Mouse (Mus musculus) heart, adult 2 months (tissue): ENCODE results near the gene Bahcc1. TPM values are rescaled to one million over a fixed set of nuclear protein-coding genes. Genes with fewer than 3 reads are reported as not detected.
A peak's percentile ranks its signal among the peaks of the same experiment; 100 is the strongest.

Source experiments
- DNase-seq, 2 experiments: peaks; one replicate each; pipeline ENCODE4 v3.0.0; 2021
- H3K27ac ChIP-seq: fragments of 200-600 bp; 2 replicates; pipeline ENCODE4 v1.8.1; 2022
- H3K27me3 ChIP-seq: fragments of 200-500 bp; 2 replicates; pipeline ENCODE4 v1.6.1; 2012; ENCODE audit warnings: mild to moderate bottlenecking, low read length, inconsistent platforms, mixed read lengths; ENCODE audit not compliant: control insufficient read depth, insufficient read depth
- H3K36me3 ChIP-seq: fragments of 200-500 bp; 2 replicates; pipeline ENCODE4 v1.6.1; 2012; ENCODE audit warnings: low read length, inconsistent platforms; ENCODE audit not compliant: control insufficient read depth, insufficient read depth
- H3K4me1 ChIP-seq: fragments of 200-500 bp; 2 replicates; pipeline ENCODE4 v1.6.1; 2011; ENCODE audit warnings: low read length; ENCODE audit not compliant: control insufficient read depth, insufficient read depth
- H3K4me3 ChIP-seq: fragments of 200-600 bp; 2 replicates; pipeline ENCODE4 v1.8.1; 2022
- H3K79me2 ChIP-seq: fragments of 200-500 bp; replicated peaks from 2 replicates; pipeline ENCODE4 v1.6.1; 2012; ENCODE audit warnings: mild to moderate bottlenecking, inconsistent platforms, low read length, moderate library complexity, mixed read lengths; ENCODE audit not compliant: control insufficient read depth, insufficient read depth
- H3K9ac ChIP-seq: fragments of 200-500 bp; 2 replicates; pipeline ENCODE4 v1.6.1; 2012; ENCODE audit warnings: low read depth, mild to moderate bottlenecking, control low read depth, inconsistent platforms, low read length, mixed read lengths
- CTCF ChIP-seq: fragments of 200-600 bp; IDR thresholded peaks from 2 replicates; pipeline ENCODE4 v1.8.1; 2022; ENCODE audit warnings: antibody characterized with exemption, mild to moderate bottlenecking, moderate library complexity
- EP300 ChIP-seq: fragments of 200-500 bp; IDR thresholded peaks from 2 replicates; pipeline ENCODE4 v1.6.1; 2011; ENCODE audit warnings: low read depth, low read length, control low read depth; ENCODE audit not compliant: insufficient read depth
- POLR2A ChIP-seq: fragments of 200-500 bp; IDR thresholded peaks from 2 replicates; pipeline ENCODE4 v1.6.1; 2011; ENCODE audit warnings: mild to moderate bottlenecking, low read depth, low read length, control low read depth; ENCODE audit not compliant: insufficient read depth
- WGBS: fragments of 180-500 bp; shearing (Covaris S2); methylation state at CpG from one replicate; pipeline ENCODE4 v1.1.7; 2018; 5-methylcytosine and 5-hydroxymethylcytosine counted together
- intact Hi-C: fragments of 180-260 bp; cut with DNase I; formaldehyde crosslinking; loops from one replicate; pipeline ENCODE4 v1.15.1; 2025
- polyA plus RNA-seq: library from polyadenylated mRNA; depleted of rRNA; stranded (reverse); fragments of >200 nt; gene quantifications from 2 replicates; pipeline ENCODE4 v1.2.3, GENCODE M21; 2012
- total RNA-seq, 2 experiments: library from RNA; stranded (reverse); gene quantifications; 2 replicates each; pipeline ENCODE4 v1.2.3; 2021

The Bahcc1 gene
- total and polyA plus RNA-seq, 3 experiments: 5.4 to 9.7 (median 6.4) TPM

- intact Hi-C loops: loop anchor here (5.0 kb wide), 1 partner anchor 166 kb away; no protein-coding TSS in a partner anchor
- Histone ChIP-seq H3K4me3 (peak overlapping the region; percentile 92), H3K27ac (peak overlapping the region; percentile 99), H3K27me3 (no peaks in the 10 kb centered on the region), H3K9ac (peak overlapping the region; percentile 96), H3K79me2 (no peaks in the 10 kb centered on the region), H3K4me1 (peaks cover 15% of the 10 kb centered on the region), H3K36me3 (no peaks in the 10 kb centered on the region)
- no peak for DNase-seq
- TF ChIP-seq EP300 (no peak), POLR2A (no peak), CTCF (no peak)
- WGBS: 19% methylated on average over 18 of the region's 18 CpGs
These were observed 46.5 kb upstream of the Bahcc1 start for GRCm38 (mm10) chr11:120186145-120186740.

GRCm38 (mm10) chr11:120186821-120187235 lies 45.9 kb upstream of the Bahcc1 start:
- intact Hi-C loops: loop anchor here (5.0 kb wide), 1 partner anchor 165 kb away; no protein-coding TSS in a partner anchor
- peak overlapping the region; percentile 96 for H3K9ac ChIP-seq
- H3K4me3 ChIP-seq: peak overlapping the region; percentile 92
- H3K36me3 ChIP-seq: no peaks in the 10 kb centered on the region
- DNase-seq: peak; percentile 50 to 67
- TF ChIP-seq POLR2A (no peak), EP300 (no peak), CTCF (no peak)
- 23% methylated on average over 20 of the region's 20 CpGs for WGBS
- H3K4me1 ChIP-seq: peaks cover 15% of the 10 kb centered on the region
- H3K27me3 ChIP-seq: no peaks in the 10 kb centered on the region
- peak overlapping the region; percentile 99 for H3K27ac ChIP-seq
- no peaks in the 10 kb centered on the region for H3K79me2 ChIP-seq

GRCm38 (mm10) chr11:120187236-120188101 lies 45.3 kb upstream of the Bahcc1 start:
- no peak for TF ChIP-seq CTCF
- no peak for TF ChIP-seq EP300
- no peak for TF ChIP-seq POLR2A
- H3K27me3 ChIP-seq: no peaks in the 10 kb centered on the region
- peak overlapping the region; percentile 99 for H3K27ac ChIP-seq
- WGBS: 8% methylated on average over 43 of the region's 43 CpGs
- peak overlapping the region; percentile 96 for H3K9ac ChIP-seq
- H3K79me2 ChIP-seq: no peaks in the 10 kb centered on the region
- peak overlapping the region; percentile 92 for H3K4me3 ChIP-seq
- H3K4me1 ChIP-seq: peaks cover 15% of the 10 kb centered on the region
- H3K36me3 ChIP-seq: no peaks in the 10 kb centered on the region
- intact Hi-C loops: loop anchor here (1.0 to 5.0 kb wide), 3 partner anchors 37 to 165 kb away; partner anchors contain the start of gene Slc38a10
- DNase-seq: peak; percentile 47 to 69

GRCm38 (mm10) chr11:120188102-120188480 lies 44.7 kb upstream of the Bahcc1 start:
- Histone ChIP-seq H3K79me2 (no peaks in the 10 kb centered on the region), H3K36me3 (no peaks in the 10 kb centered on the region), H3K27me3 (no peaks in the 10 kb centered on the region), H3K4me3 (peak overlapping the region; percentile 92), H3K4me1 (peaks cover 11% of the 10 kb centered on the region), H3K27ac (peak overlapping the region; percentile 99), H3K9ac (peak overlapping the region; percentile 96)
- DNase-seq: peak in 1 of 2 experiments; percentile 75
- TF ChIP-seq EP300 (no peak), POLR2A (no peak), CTCF (no peak)
- intact Hi-C loops: loop anchor here (1.0 to 5.0 kb wide), 3 partner anchors 37 to 164 kb away; partner anchors contain the start of gene Slc38a10
- 4% methylated on average over 24 of the region's 24 CpGs for WGBS

- TF ChIP-seq CTCF: peak; percentile 10; the same call in 1 of the 2 replicates
- no peak for TF ChIP-seq POLR2A
- 0 out of 2 replicates have a peak, but pooled peaks have one; percentile 9 for TF ChIP-seq EP300
- intact Hi-C loops: loop anchor here (1.0 to 5.0 kb wide), 4 partner anchors 38 to 164 kb away; partner anchors contain the start of gene Slc38a10
- under 1% methylated on average over 41 of the region's 41 CpGs for WGBS
These were observed 44.0 kb upstream of the Bahcc1 start for GRCm38 (mm10) chr11:120188481-120189441.

More at GRCm38 (mm10) chr11:120188481-120189441, 44.0 kb upstream of the Bahcc1 start:
- Histone ChIP-seq H3K79me2 (no peaks in the 10 kb centered on the region), H3K27me3 (no peaks in the 10 kb centered on the region), H3K4me3 (peak overlapping the region; percentile 92), H3K9ac (peak overlapping the region; percentile 96), H3K36me3 (no peaks in the 10 kb centered on the region), H3K4me1 (peaks cover 10% of the 10 kb centered on the region), H3K27ac (peak overlapping the region; percentile 99)
- peak; percentile 80 for DNase-seq
